Mouse (Mus musculus): Measurements from ENCODE around the gene Ecd.
"Not testable (repeated sequence)": the region's sequence is repeated elsewhere in the genome, so short reads cannot be mapped to it uniquely, and the experiment has no call there.

DNA sequence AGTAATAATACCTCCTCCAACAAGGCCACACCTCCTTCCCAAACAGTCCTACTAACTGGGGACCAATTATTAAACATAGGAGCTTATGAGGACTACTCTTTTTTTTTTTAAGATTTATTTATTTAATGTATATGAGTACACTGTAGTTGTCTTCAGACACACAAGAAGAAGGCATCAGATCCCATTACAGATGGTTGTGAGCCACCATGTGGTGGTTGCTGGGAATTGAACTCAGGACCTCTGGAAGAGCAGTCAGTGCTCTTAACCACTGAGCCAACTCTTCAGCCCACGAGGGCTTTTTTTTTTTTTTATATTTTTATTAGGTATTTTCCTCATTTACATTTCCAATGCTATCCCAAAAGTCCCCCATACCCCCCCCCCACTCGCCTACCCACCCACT lies 42.8 kb downstream of the Ecd start:
- not testable (repeated sequence) for TF ChIP-seq POLR2A (IDR thresholded peaks at IDR 0.05; ENCODE audit: borderline replicate concordance, extremely low read depth, low read depth, low read length); CTCF (IDR thresholded peaks at IDR 0.05; ENCODE audit: insufficient read depth, low read length)

Measured in lung, adult 2 months (tissue).